Mouse (Mus musculus) intestine, embryonic 16.5 days (tissue): Measurements from ENCODE around the gene Pigh. TPM values are rescaled to one million over a fixed set of nuclear protein-coding genes. Genes with fewer than 3 reads are reported as not detected.

Source experiments
- ATAC-seq: fragments of 200-750 bp; cut with Nextera tagmentation; 2 replicates; pipeline ENCODE4 v1.8.0; 2017; ENCODE audit warnings: moderate TSS enrichment, moderate library complexity
- H3K27ac ChIP-seq: fragments of 300-500 bp; sonication (generic); 2 replicates; pipeline ENCODE4 v1.5.1; 2014; ENCODE audit warnings: mild to moderate bottlenecking, low read length
- H3K27me3 ChIP-seq: fragments of 300-500 bp; sonication (generic); replicated peaks from 2 replicates; pipeline ENCODE4 v1.6.1; 2014; ENCODE audit warnings: low read length, control low read depth, mixed read lengths; ENCODE audit not compliant: control insufficient read depth, insufficient read depth
- H3K36me3 ChIP-seq: fragments of 300-500 bp; sonication (generic); 2 replicates; pipeline ENCODE4 v1.6.1; 2014; ENCODE audit warnings: low read length, control low read depth; ENCODE audit not compliant: control insufficient read depth, insufficient read depth
- H3K4me1 ChIP-seq: fragments of 300-500 bp; sonication (generic); 2 replicates; pipeline ENCODE4 v1.6.1; 2014; ENCODE audit warnings: low read length, control low read depth, mixed read lengths; ENCODE audit not compliant: control insufficient read depth, insufficient read depth
- H3K4me2 ChIP-seq: fragments of 300-500 bp; sonication (generic); 2 replicates; pipeline ENCODE4 v1.6.1; 2014; ENCODE audit warnings: low read depth, low read length, control low read depth
- H3K4me3 ChIP-seq: fragments of 300-500 bp; sonication (generic); 2 replicates; pipeline ENCODE4 v1.5.1; 2014; ENCODE audit warnings: mild to moderate bottlenecking, low read length
- H3K9ac ChIP-seq: fragments of 300-500 bp; sonication (generic); 2 replicates; pipeline ENCODE4 v1.6.1; 2014; ENCODE audit warnings: low read depth, low read length
- H3K9me3 ChIP-seq: fragments of 300-500 bp; sonication (generic); 2 replicates; pipeline ENCODE4 v1.6.1; 2016; ENCODE audit warnings: low read length, control low read depth; ENCODE audit not compliant: control insufficient read depth
- WGBS: fragments of 180-500 bp; shearing (Covaris S2); extraction: QIAGEN DNeasy Blood & Tissue Kit; methylation state at CpG from one replicate; pipeline ENCODE4 v1.1.7; 2014; 5-methylcytosine and 5-hydroxymethylcytosine counted together
- polyA plus RNA-seq: library from polyadenylated mRNA; unstranded; fragments of >200 nt; fragmentation: Nextera tagmentation; extraction: Ambion mirVana; gene quantifications from 2 replicates; pipeline ENCODE4 v1.2.1, GENCODE M21; 2015

Pigh gene
- polyA plus RNA-seq, 1 experiment from 2014 or later, result 27.6 TPM

DNA sequence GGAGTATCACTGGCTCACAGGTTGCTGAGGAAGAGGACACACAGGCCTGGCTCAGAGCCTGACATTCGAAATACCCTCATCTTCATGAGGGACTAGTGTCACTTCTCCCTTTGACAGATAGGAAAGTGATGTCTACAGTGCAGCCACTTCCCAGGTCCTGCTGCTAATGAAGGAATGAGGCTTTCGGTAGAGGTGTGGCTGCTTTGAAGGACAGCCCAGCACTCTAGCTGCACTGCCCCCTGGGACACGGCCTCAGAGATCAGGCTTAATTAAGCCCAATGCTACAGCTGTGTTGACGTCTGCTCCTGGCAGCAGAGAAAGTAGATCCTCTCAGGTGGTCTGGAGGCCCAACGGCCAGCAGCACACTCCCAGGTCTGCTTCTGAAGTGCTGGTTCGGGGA is 29.9 kb downstream of the Pigh start:
- 81% methylated on average over 6 of the region's 6 CpGs for WGBS
- H3K9me3 ChIP-seq, result no peaks in the 10 kb centered on the region
- H3K9ac ChIP-seq, result no peak overlapping the region
- no peak overlapping the region for H3K4me2 ChIP-seq
- H3K27ac ChIP-seq, result no peak overlapping the region
- 0 out of 2 replicates have a peak, but pooled peaks cover 2% of the 10 kb centered on the region for H3K36me3 ChIP-seq
- no peak for ATAC-seq
- H3K4me1 ChIP-seq, result peaks cover 5% of the 10 kb centered on the region; the same call in 1 of the 2 replicates
- H3K27me3 ChIP-seq, result no peaks in the 10 kb centered on the region
- H3K4me3 ChIP-seq, result no peak overlapping the region

DNA sequence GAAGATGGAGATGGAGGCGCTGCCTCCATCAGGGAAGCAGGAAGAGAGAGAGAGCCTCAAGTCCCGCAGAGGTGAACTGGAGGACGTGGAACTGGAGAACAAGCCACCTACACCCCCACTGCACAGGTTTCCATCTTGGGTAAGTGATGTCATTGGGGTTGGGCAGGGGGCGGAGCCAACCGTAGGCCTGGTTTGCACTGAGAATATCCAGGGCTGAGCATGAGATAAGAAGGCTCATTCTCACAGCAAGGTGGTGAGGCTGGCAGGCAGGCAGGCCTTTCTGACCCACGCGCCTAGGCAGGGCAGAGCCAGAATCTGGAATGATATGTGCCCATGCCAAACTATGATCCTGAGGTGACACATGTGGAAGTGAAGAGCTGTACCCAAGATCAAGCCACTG is 34.2 kb downstream of the Pigh start:
- 75% methylated on average over 7 of the region's 7 CpGs for WGBS
- no peak overlapping the region for H3K4me3 ChIP-seq
- no peaks in the 10 kb centered on the region for H3K9me3 ChIP-seq
- no peak overlapping the region for H3K27ac ChIP-seq
- ATAC-seq, result peak; percentile 70
- H3K9ac ChIP-seq, result no peak overlapping the region
- H3K36me3 ChIP-seq, result 0 out of 2 replicates have a peak, but pooled peaks cover 6% of the 10 kb centered on the region
- no peaks in the 10 kb centered on the region for H3K27me3 ChIP-seq
- no peak overlapping the region for H3K4me2 ChIP-seq
- no peaks in the 10 kb centered on the region for H3K4me1 ChIP-seq

DNA sequence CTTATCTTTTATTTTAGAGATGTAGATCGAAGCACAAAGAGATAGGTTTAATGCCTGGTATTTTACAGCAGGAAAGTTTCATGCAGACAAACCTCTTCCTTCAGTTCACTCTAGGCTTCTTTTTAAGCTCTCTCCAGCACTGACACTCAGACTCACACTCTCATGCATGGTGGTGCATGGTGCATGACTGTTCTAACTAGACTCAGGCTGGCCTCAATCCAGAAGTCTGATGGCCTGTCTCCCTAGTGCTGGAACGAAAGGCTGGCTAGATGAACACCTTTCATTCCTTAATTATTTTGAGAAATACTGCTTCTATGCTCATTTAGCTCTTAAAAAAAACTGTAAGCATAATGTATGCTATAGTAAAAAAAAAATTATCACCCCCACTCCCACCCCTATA is 37.4 kb downstream of the Pigh start:
- ATAC-seq, result no peak
- no peaks in the 10 kb centered on the region for H3K27me3 ChIP-seq
- no peaks in the 10 kb centered on the region for H3K4me1 ChIP-seq
- no peak overlapping the region for H3K4me3 ChIP-seq
- 0 out of 2 replicates have a peak, but pooled peaks cover 6% of the 10 kb centered on the region for H3K36me3 ChIP-seq
- H3K9me3 ChIP-seq, result no peaks in the 10 kb centered on the region
- no peak overlapping the region for H3K4me2 ChIP-seq
- no peak overlapping the region for H3K27ac ChIP-seq
- whole genome bisulfite sequencing, result 89% methylated on average over 2 of the region's 2 CpGs
- no peak overlapping the region for H3K9ac ChIP-seq

GRCm38 (mm10) chr12:79050545-79051212 is 38.8 kb downstream of the Pigh start:
- Histone ChIP-seq H3K36me3 (peaks cover 6% of the 10 kb centered on the region; the same call in 1 of the 2 replicates), H3K9ac (no peak overlapping the region), H3K27ac (no peak overlapping the region), H3K4me2 (no peak overlapping the region), H3K27me3 (no peaks in the 10 kb centered on the region), H3K9me3 (no peaks in the 10 kb centered on the region), H3K4me3 (no peak overlapping the region), H3K4me1 (no peaks in the 10 kb centered on the region)
- 78% methylated on average over 3 of the region's 3 CpGs for WGBS
- peak; percentile 70 for ATAC-seq

GRCm38 (mm10) chr12:79049807-79050206 is 39.6 kb downstream of the Pigh start:
- no peak overlapping the region for H3K9ac ChIP-seq
- 79% methylated on average over 2 of the region's 2 CpGs for WGBS
- H3K36me3 ChIP-seq, result peaks cover 5% of the 10 kb centered on the region
- no peak overlapping the region for H3K4me2 ChIP-seq
- H3K9me3 ChIP-seq, result no peaks in the 10 kb centered on the region
- ATAC-seq, result no peak
- no peak overlapping the region for H3K27ac ChIP-seq
- no peaks in the 10 kb centered on the region for H3K4me1 ChIP-seq
- H3K27me3 ChIP-seq, result no peaks in the 10 kb centered on the region
- no peak overlapping the region for H3K4me3 ChIP-seq

DNA sequence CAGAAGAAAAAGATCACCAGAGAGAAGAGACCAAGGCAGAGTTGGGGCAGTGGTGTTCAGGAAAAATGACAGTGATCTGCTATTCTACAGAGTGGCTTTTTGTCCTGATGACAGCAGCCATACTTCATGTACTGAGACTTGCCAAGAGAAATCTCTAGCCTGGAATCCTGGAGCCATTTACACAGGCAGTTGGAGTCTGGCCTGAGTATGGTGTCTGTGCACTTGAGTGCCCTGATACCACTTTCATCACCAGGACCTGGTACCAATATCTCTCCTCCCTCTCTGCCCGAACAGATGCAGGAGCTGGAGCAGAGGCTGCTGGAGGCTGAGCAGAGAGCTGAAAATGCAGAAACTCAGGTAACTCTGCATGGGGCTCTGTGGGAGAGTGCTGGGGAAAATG is 40.6 kb downstream of the Pigh start:
- Histone ChIP-seq H3K9ac (no peak overlapping the region), H3K36me3 (peaks cover 9% of the 10 kb centered on the region), H3K9me3 (no peaks in the 10 kb centered on the region), H3K4me2 (no peak overlapping the region), H3K27me3 (no peaks in the 10 kb centered on the region), H3K4me3 (no peak overlapping the region), H3K4me1 (no peaks in the 10 kb centered on the region), H3K27ac (no peak overlapping the region)
- 94% methylated on average over 1 of the region's 1 CpGs for WGBS
- no peak for ATAC-seq

DNA sequence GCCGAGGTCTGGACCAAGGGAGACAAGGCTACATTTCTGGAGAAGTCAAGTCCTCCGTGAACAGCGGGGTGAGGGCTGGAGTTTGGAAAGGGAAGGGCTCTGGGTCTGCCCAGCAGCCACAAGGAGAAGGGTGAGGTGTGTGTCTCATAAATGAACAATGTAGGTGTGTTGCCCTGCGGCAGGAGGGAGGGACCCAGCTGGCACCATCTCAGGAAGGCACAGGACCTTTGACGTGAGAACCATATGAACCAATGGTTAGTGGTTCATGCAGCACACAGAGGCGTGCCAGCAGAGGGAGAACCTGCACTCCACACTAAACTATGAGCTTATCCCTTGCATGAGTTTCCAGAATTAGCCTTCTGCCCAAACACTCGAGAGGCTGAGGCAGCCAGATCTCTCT is 42.2 kb downstream of the Pigh start:
- ATAC-seq, result no peak
- Histone ChIP-seq H3K27ac (no peak overlapping the region), H3K4me1 (no peaks in the 10 kb centered on the region), H3K4me2 (no peak overlapping the region), H3K4me3 (no peak overlapping the region), H3K36me3 (peaks cover 9% of the 10 kb centered on the region), H3K9me3 (no peaks in the 10 kb centered on the region), H3K9ac (no peak overlapping the region), H3K27me3 (no peaks in the 10 kb centered on the region)
- WGBS, result 88% methylated on average over 7 of the region's 7 CpGs

- H3K27me3 ChIP-seq, result no peaks in the 10 kb centered on the region
- H3K4me3 ChIP-seq, result no peak overlapping the region
- no peak for ATAC-seq
- no peaks in the 10 kb centered on the region for H3K9me3 ChIP-seq
- no peak overlapping the region for H3K9ac ChIP-seq
- H3K4me1 ChIP-seq, result 0 out of 2 replicates have a peak, but pooled peaks cover 4% of the 10 kb centered on the region
- H3K27ac ChIP-seq, result no peak overlapping the region
- peaks cover 9% of the 10 kb centered on the region for H3K36me3 ChIP-seq
- H3K4me2 ChIP-seq, result no peak overlapping the region
- 68% methylated on average over 6 of the region's 6 CpGs for WGBS
Measured at GRCm38 (mm10) chr12:79046171-79046570, 43.3 kb downstream of the Pigh start.

GRCm38 (mm10) chr12:79044668-79045067 is 44.8 kb downstream of the Pigh start:
- no peaks in the 10 kb centered on the region for H3K9me3 ChIP-seq
- 84% methylated on average over 8 of the region's 8 CpGs for WGBS
- no peak for ATAC-seq
- H3K27ac ChIP-seq, result no peak overlapping the region
- H3K4me3 ChIP-seq, result no peak overlapping the region
- peaks cover 9% of the 10 kb centered on the region for H3K36me3 ChIP-seq
- no peak overlapping the region for H3K4me2 ChIP-seq
- no peaks in the 10 kb centered on the region for H3K27me3 ChIP-seq
- 0 out of 2 replicates have a peak, but pooled peaks cover 4% of the 10 kb centered on the region for H3K4me1 ChIP-seq
- H3K9ac ChIP-seq, result no peak overlapping the region

DNA sequence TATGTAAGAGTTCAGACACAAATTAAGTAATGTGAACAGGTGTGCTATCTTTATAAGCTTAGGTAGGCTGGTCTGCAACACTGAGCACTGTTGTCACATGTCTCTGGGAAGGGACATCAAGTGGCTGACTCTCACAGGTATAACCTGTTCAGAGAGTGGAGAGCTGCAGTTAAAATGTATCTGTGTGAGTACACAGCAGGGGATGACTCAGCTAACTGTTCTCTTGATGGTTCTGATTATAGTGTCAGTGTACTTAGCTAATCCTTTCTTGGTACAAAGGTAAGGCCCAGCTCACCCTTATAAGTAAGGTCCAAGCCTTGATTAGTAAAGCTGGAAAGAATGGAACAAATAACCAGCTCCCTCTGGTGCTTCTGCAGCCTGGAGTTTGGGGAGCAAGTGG is 48.0 kb downstream of the Pigh start:
- H3K4me2 ChIP-seq, result no peak overlapping the region
- peak; percentile 94 for ATAC-seq
- H3K9ac ChIP-seq, result no peak overlapping the region
- no peaks in the 10 kb centered on the region for H3K9me3 ChIP-seq
- H3K4me3 ChIP-seq, result no peak overlapping the region
- H3K4me1 ChIP-seq, result 0 out of 2 replicates have a peak, but pooled peaks cover 4% of the 10 kb centered on the region
- H3K27me3 ChIP-seq, result no peaks in the 10 kb centered on the region
- peak overlapping the region; percentile 86 for H3K27ac ChIP-seq
- H3K36me3 ChIP-seq, result peaks cover 9% of the 10 kb centered on the region
